Mouse (Mus musculus) C2C12 (cell line): ENCODE measurements around the gene Dysf.

Experiments
- CEBPB ChIP-seq: IDR thresholded peaks from one replicate; pipeline ENCODE4 v1.6.1; 2011; ENCODE audit warnings: low read depth, mild to moderate bottlenecking, control low read depth, moderate library complexity
- CTCF ChIP-seq: IDR thresholded peaks from one replicate; pipeline ENCODE4 v1.5.1; 2011; ENCODE audit not compliant: control insufficient read depth, insufficient read depth, insufficient read length
- USF1 ChIP-seq: IDR thresholded peaks from one replicate; pipeline ENCODE4 v1.6.1; 2011; ENCODE audit warnings: low read depth, mild to moderate bottlenecking, control low read depth, moderate library complexity

- TF ChIP-seq CEBPB = no peak
- TF ChIP-seq CTCF = no peak
- no peak for TF ChIP-seq USF1
Observed at GRCm38 (mm10) chr6:84143328-84143727, 134.9 kb downstream of the Dysf start.
